Mouse (Mus musculus) CH12.LX (cell line): ENCODE measurements around the gene Wnt9b.

Experiments
- CTCF ChIP-seq, 2 experiments: IDR thresholded peaks in 1 of 2; conservative IDR thresholded peaks in 1 of 2; 2 replicates each; pipeline ENCODE4 v1.5.1; 2011 to 2012; ENCODE audit warnings: low read depth in 2 of 2, low read length in 2 of 2, improper control_type of control experiment in 1 of 2, inconsistent platforms in 1 of 2, mild to moderate bottlenecking in 1 of 2, moderate library complexity in 1 of 2
- E2F4 ChIP-seq: IDR thresholded peaks from 2 replicates; pipeline ENCODE4 v1.6.1; 2011; ENCODE audit warnings: low read depth, low read length, improper control_type of control experiment; ENCODE audit not compliant: insufficient replicate concordance
- MAFK ChIP-seq: IDR thresholded peaks from 2 replicates; pipeline ENCODE4 v1.6.1; 2011; ENCODE audit warnings: low read length, improper control_type of control experiment; ENCODE audit not compliant: insufficient replicate concordance
- ZC3H11A ChIP-seq: IDR thresholded peaks from 2 replicates; pipeline ENCODE4 v1.6.1; 2012; ENCODE audit warnings: low read depth, mild to moderate bottlenecking, inconsistent platforms, low read length, improper control_type of control experiment

DNA sequence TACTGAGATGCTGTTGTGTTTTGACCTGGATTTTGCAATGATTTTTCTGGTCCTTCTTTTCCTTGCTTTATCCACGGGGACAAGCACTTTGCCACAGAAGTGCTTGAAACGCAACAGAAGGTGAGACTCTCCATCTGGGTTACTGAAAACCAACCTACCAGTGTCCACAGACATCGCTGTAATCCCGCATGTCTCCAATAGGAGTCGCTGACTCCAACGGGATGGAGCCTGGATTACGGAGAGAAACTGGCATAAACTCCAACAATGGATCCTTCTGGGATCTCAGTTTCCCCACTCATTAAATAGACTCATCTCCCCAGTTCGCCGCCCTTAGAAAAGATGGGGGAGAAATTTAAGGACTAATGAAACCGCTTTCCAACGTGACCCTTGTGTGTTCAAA is 8.4 kb upstream of the Wnt9b start:
- TF ChIP-seq ZC3H11A (no peak), CTCF (conservative IDR thresholded peaks at IDR 0.05 in 1 of 2, IDR thresholded peaks at IDR 0.05 in 1 of 2; ENCODE audit: low read depth in 2 of 2, low read length in 2 of 2) (peak; percentile 57 to 73), E2F4 (no peak), MAFK (no peak)
